Mouse (Mus musculus) kidney, embryonic 15.5 days (tissue): Measurements from ENCODE around the gene Tmem208. TPM values are rescaled to one million over a fixed set of nuclear protein-coding genes. Genes with fewer than 3 reads are reported as not detected.

ENCODE experiments used
- ATAC-seq: fragments of 200-750 bp; cut with Nextera tagmentation; replicated peaks from 2 replicates; pipeline ENCODE4 v1.8.0; 2017; ENCODE audit warnings: moderate TSS enrichment; ENCODE audit not compliant: low FRiP score
- H3K27ac ChIP-seq: fragments of 300-500 bp; sonication (generic); 2 replicates; pipeline ENCODE4 v1.5.1; 2015; ENCODE audit warnings: mild to moderate bottlenecking, inconsistent platforms
- H3K27me3 ChIP-seq: fragments of 300-500 bp; sonication (generic); 2 replicates; pipeline ENCODE4 v1.6.1; 2015; ENCODE audit warnings: inconsistent platforms
- H3K36me3 ChIP-seq: fragments of 300-500 bp; sonication (generic); 2 replicates; pipeline ENCODE4 v1.6.1; 2015; ENCODE audit warnings: inconsistent platforms
- H3K4me1 ChIP-seq: fragments of 300-500 bp; sonication (generic); 2 replicates; pipeline ENCODE4 v1.6.1; 2015; ENCODE audit warnings: inconsistent platforms
- H3K4me2 ChIP-seq: fragments of 300-500 bp; sonication (generic); 2 replicates; pipeline ENCODE4 v1.6.1; 2015; ENCODE audit warnings: moderate library complexity, mild to moderate bottlenecking, inconsistent platforms
- H3K4me3 ChIP-seq: fragments of 300-500 bp; sonication (generic); replicated peaks from 2 replicates; pipeline ENCODE4 v1.5.1; 2015; ENCODE audit warnings: mild to moderate bottlenecking, inconsistent platforms
- H3K9ac ChIP-seq: fragments of 300-500 bp; sonication (generic); 2 replicates; pipeline ENCODE4 v1.6.1; 2015; ENCODE audit warnings: mild to moderate bottlenecking, inconsistent platforms
- H3K9me3 ChIP-seq: fragments of 300-500 bp; sonication (generic); replicated peaks from 2 replicates; pipeline ENCODE4 v1.6.1; 2016; ENCODE audit warnings: inconsistent platforms
- WGBS: fragments of 180-500 bp; shearing (Covaris S2); methylation state at CpG from one replicate; pipeline ENCODE4 v1.1.7; 2015; ENCODE audit warnings: mixed read lengths; 5-methylcytosine and 5-hydroxymethylcytosine counted together
- polyA plus RNA-seq: library from polyadenylated mRNA; unstranded; fragments of >200 nt; fragmentation: Nextera tagmentation; extraction: Ambion mirVana; gene quantifications from 2 replicates; pipeline ENCODE4 v1.2.1, GENCODE M21; 2015

Gene Tmem208
- polyA plus RNA-seq, 1 experiment from 2014 or later = 119 TPM

DNA sequence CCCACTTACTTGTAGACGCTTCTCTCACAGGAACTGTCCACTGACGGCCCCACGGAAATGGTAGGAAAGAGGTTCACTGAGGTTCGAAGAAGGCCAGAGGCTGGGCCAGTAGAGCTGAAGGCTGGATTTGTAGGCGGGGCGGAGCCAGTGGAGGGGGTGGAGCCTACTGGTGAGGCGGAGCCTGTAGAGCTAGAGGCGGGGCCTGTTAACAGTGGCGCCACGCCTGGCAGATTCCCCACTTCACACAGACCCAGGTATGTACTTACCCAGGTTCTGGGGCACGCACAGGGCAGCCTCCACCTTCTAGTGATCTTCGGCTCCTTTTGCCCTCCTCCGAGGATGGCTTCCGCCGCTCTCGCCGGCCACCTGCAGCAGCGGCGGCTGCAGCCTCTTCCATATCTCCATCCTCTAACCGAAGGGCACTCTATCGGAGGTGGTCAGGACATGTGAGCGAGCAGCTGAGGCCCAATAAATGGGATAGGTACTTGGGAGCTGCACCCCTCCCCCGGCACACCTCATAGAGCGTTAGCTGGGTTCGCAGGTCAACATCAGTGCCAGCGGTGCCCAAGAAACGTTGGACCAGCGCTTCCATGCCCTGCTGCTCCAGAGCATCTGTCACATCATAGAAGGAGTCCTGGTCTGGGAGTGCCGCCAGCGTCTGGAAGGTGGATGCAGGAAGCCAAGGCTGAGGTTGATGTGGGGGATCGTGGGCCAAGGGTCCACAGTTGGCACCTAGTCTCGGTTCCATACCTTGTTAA is 10.4 kb downstream of the Tmem208 start:
- Histone ChIP-seq H3K27me3 (no peaks in the 10 kb centered on the region), H3K27ac (no peak overlapping the region), H3K9me3 (no peaks in the 10 kb centered on the region), H3K36me3 (peaks cover 68% of the 10 kb centered on the region), H3K4me3 (no peak overlapping the region), H3K4me1 (peaks cover 23% of the 10 kb centered on the region), H3K4me2 (no peak overlapping the region), H3K9ac (no peak overlapping the region)
- WGBS = 61% methylated on average over 32 of the region's 32 CpGs
- ATAC-seq = no peak; the same call in 1 of the 2 replicates

DNA sequence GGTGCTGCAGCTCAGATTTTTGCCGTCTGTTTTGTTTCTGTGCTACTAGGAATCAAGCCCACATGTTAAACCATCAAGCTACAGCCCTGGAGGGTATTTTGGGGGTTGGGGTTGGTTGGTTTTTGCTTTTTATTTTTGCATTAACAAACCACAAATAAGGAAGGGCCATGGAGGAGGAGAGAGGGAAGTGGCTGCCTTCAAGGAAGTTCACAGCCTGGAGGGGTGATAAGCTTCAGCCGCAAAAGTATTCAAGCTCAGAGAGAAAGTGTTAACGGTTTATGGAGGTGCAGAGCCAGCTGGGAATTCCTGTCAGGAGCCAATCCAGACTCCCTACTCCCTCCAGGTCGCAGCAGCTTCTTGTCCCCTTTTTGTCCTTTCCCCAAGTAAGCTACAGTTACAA is 12.8 kb downstream of the Tmem208 start:
- 34% methylated on average over 4 of the region's 4 CpGs for WGBS
- H3K4me1 ChIP-seq = peaks cover 36% of the 10 kb centered on the region
- H3K4me3 ChIP-seq = no peak overlapping the region
- no peak for ATAC-seq
- no peak overlapping the region for H3K27ac ChIP-seq
- no peak overlapping the region for H3K4me2 ChIP-seq
- H3K27me3 ChIP-seq = no peaks in the 10 kb centered on the region
- peaks cover 44% of the 10 kb centered on the region for H3K36me3 ChIP-seq
- no peak overlapping the region for H3K9ac ChIP-seq
- H3K9me3 ChIP-seq = no peaks in the 10 kb centered on the region

DNA sequence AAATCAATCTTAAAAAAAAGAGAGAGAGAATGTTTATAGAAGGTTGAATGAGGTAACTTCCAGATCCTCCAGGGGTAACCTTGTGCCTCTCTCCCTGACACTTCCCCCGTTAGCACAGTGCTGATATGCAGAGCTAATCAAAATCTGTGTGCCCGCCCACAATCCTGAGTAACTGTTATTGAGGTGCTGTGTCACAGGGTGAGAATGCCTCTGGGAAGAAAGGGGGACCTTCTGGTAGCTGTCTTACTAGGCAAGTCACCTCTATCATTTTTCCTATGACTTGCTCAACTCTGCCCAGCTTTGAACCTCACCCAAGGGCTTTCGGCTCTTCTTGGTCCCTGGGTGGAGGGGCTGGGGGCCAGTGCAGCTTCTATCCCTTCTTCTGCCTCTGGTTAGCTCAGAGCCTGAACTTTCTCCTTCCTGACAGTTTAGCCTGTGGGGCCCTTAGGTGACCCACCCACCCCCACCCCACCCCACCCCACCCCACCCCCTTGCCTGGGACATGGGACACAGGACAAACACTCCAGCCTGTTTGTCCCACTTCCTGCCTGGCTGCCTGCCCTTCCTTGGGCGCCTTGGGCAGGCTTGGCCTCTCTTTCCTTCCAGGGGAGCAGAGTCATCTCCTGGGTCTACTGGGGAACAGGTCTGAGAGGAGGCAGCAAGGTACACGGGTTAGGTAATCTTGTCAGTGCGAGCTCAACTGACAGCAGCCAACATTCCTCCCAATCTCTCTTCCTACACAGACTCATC is 13.9 kb downstream of the Tmem208 start:
- no peak overlapping the region for H3K9ac ChIP-seq
- H3K36me3 ChIP-seq = peaks cover 33% of the 10 kb centered on the region
- no peaks in the 10 kb centered on the region for H3K9me3 ChIP-seq
- 69% methylated on average over 6 of the region's 6 CpGs for WGBS
- H3K4me1 ChIP-seq = peaks cover 47% of the 10 kb centered on the region
- ATAC-seq = no peak
- no peak overlapping the region for H3K27ac ChIP-seq
- H3K4me3 ChIP-seq = no peak overlapping the region
- no peaks in the 10 kb centered on the region for H3K27me3 ChIP-seq
- no peak overlapping the region for H3K4me2 ChIP-seq

DNA sequence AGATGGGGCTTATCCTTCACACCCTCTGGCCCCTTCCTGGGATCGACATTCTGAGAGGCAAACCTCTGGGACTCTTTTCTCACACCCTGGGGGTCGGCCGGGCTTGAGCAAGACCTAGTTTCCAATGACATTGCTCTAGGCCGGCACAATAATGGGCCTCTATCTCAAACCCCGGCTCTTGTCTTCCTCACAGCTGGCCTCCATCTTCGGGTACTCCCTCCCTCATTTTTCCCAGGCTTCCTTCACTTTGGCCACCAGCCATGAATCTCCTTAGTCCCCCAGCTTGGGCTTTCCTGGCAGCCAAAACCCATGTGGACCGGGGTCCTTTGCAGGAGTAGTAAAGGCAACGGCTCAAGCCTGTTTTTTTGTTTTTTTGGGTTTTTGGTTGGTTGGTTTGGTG is 15.2 kb downstream of the Tmem208 start:
- H3K9ac ChIP-seq = no peak overlapping the region
- H3K4me3 ChIP-seq = no peak overlapping the region
- ATAC-seq = no peak
- 0 out of 2 replicates have a peak overlapping the region, but pooled peaks have one; percentile 5 for H3K4me2 ChIP-seq
- WGBS = 39% methylated on average over 8 of the region's 8 CpGs
- H3K4me1 ChIP-seq = peaks cover 60% of the 10 kb centered on the region
- no peaks in the 10 kb centered on the region for H3K9me3 ChIP-seq
- peaks cover 20% of the 10 kb centered on the region for H3K36me3 ChIP-seq
- peak overlapping the region; percentile 65 for H3K27ac ChIP-seq
- no peaks in the 10 kb centered on the region for H3K27me3 ChIP-seq

DNA sequence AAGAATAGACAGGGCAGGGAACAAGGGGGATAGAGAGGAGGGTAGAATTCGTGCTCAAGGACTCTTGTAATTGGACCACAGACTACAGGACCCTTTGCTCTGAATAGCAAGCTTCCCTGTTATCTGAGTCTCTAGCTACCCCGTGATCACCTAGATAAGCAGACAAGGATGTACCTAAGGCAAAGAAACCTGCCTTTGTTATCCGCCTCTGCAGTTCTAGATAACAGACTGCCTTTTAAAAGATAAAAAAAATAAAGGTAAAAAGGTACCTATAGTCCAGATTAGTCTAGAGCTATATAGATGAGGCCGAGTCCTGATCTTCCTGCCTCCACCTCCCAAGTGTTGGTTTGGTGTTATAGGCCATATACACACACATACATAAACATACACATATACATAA is 16.6 kb downstream of the Tmem208 start:
- no peak for ATAC-seq
- Histone ChIP-seq H3K9me3 (no peaks in the 10 kb centered on the region), H3K27me3 (no peaks in the 10 kb centered on the region), H3K27ac (0 out of 2 replicates have a peak overlapping the region, but pooled peaks have one; percentile 19), H3K36me3 (peaks cover 6% of the 10 kb centered on the region), H3K9ac (no peak overlapping the region), H3K4me3 (no peak overlapping the region), H3K4me1 (peaks cover 69% of the 10 kb centered on the region), H3K4me2 (no peak overlapping the region)
- 77% methylated on average over 4 of the region's 4 CpGs for WGBS

DNA sequence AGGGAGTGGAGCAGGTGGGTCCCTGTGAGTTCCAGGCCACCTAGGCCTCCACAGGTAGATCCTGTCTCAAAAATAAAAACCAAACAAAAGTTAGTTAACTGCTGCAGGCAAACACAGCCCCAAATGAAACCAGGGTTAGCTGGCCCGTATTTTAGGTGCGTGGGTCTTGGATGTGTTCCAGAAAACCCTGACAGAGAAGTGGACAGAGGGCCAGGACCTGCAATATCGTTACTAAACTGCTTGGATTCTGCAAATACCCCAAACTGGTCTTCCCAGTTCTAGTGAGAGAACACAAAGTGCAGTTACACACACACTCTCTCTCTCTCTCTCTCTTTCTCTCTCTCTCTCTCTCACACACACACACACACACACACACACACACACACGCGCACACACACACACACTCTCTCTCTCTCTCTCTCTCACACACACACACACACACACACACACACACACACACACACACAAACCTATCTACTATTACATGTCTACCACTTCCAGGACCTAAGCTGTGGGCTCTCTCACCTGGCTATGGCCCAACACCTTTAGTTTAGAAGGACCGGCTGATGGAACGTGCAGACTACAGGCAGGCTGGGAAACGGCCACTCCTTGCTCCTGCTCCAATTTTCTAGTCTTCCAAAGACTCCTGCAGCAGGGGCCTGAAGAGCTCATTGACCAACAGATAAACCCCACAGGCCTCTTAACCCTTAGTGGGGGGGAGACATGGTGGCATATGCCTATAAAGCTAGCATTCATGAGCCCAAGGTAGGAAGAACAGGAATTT is 17.8 kb downstream of the Tmem208 start:
- Histone ChIP-seq H3K4me1 (peaks cover 72% of the 10 kb centered on the region), H3K4me3 (no peak overlapping the region)
- ATAC-seq = no peak

DNA sequence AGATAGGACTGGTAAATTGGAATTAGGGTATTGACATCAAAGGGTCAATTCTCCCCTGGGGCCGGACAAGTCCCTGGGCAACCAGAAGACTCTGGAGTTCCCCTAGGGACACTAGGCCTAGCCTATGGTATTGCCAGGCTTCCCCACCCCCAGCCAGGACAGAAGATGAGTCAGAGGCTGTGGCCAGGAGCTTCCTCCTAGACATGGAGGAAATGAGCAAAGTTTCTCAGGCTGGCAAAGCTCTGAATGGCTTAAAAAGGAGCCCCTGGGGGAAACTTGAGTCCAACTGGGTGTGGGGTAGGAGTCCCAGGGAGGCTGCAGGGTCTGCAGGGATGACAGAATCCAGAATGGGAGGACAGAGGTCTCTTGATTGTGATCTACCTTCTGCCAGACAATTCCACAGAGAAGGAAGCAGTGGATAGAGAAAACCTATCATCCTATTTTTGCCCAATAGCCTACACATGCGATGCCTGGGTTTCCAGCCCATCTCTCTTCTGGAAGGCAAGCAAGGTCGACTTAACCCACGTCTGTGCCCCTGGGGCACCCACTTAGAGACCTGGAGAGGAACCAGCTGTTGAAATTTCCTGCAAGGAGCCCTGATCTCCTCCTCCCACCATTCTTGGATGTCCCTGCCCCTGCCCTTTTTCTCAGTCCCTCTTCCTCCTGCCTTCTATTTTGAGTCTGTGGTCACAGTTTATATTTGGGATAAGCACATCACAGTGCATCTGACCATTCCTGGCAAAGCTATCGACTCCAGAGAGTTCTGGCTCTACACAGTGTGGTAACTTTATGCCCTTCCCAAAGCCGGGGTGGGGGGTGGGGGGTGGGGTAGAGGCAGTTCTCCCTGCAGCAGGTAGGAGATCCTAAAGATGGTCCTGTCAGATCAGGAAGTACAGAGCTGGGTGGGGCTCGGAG is 19.2 kb downstream of the Tmem208 start:
- Histone ChIP-seq H3K27me3 (peaks cover 14% of the 10 kb centered on the region), H3K27ac (peak overlapping the region; percentile 95), H3K36me3 (no peaks in the 10 kb centered on the region), H3K4me3 (peak overlapping the region; percentile 84; the same call in 1 of the 2 replicates), H3K4me2 (peak overlapping the region; percentile 96), H3K9me3 (no peaks in the 10 kb centered on the region), H3K9ac (no peak overlapping the region), H3K4me1 (peaks cover 80% of the 10 kb centered on the region)
- ATAC-seq = no peak
- 43% methylated on average over 7 of the region's 7 CpGs for WGBS

More for the DNA sequence above, 17.8 kb downstream of the Tmem208 start:
- Histone ChIP-seq H3K36me3 (no peaks in the 10 kb centered on the region; the same call in 1 of the 2 replicates), H3K9ac (no peak overlapping the region), H3K4me2 (no peak overlapping the region), H3K27me3 (peaks cover 3% of the 10 kb centered on the region; the same call in 1 of the 2 replicates), H3K27ac (0 out of 2 replicates have a peak overlapping the region, but pooled peaks have one; percentile 34), H3K9me3 (no peaks in the 10 kb centered on the region)
- WGBS = 62% methylated on average over 8 of the region's 8 CpGs

DNA sequence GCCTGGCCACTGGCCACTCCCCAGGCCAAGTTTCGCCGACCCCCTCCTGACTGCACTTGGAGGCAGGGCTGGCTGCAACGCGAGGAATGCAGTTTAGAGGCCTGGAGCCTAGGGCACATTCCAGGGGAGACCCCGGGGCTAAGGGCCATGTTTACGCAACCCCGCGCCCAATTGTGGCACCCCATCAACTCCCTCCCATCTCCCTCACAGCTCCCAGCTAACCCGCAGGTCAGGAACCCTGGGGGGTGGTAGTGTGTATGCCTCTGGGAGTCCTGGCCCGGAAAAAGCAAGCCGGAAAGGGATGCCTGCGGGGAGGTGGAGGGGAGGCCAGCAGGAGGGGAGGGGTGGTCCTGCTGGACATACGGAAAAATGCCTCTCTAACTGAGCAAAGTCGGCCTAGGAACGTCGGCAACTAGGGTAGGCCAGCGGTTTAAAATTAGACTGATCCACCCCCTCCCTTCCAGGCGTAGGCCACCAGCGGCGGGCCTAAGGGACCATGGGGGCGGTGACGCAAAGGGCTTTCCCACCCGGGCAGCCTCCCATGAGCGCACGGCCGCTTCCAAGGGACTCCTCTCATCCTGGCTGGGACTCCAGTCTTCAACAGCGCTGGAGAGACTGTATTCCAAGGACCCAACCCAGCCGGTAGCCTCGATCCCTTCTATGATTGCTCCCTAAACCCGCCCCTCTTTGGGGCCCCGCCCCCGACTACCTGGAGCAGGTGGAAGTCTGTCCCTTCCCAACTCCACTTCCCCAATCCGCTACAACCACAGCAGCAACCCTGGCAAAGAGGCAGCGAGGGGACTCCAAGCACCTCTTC is 20.7 kb downstream of the Tmem208 start:
- Histone ChIP-seq H3K9ac (peak overlapping the region; percentile 69), H3K27me3 (peaks cover 24% of the 10 kb centered on the region), H3K36me3 (no peaks in the 10 kb centered on the region), H3K4me3 (peak overlapping the region; percentile 84), H3K4me2 (peak overlapping the region; percentile 96), H3K27ac (peak overlapping the region; percentile 95), H3K4me1 (peaks cover 72% of the 10 kb centered on the region), H3K9me3 (no peaks in the 10 kb centered on the region)
- ATAC-seq = peak; percentile 46
- under 1% methylated on average over 34 of the region's 34 CpGs for WGBS

DNA sequence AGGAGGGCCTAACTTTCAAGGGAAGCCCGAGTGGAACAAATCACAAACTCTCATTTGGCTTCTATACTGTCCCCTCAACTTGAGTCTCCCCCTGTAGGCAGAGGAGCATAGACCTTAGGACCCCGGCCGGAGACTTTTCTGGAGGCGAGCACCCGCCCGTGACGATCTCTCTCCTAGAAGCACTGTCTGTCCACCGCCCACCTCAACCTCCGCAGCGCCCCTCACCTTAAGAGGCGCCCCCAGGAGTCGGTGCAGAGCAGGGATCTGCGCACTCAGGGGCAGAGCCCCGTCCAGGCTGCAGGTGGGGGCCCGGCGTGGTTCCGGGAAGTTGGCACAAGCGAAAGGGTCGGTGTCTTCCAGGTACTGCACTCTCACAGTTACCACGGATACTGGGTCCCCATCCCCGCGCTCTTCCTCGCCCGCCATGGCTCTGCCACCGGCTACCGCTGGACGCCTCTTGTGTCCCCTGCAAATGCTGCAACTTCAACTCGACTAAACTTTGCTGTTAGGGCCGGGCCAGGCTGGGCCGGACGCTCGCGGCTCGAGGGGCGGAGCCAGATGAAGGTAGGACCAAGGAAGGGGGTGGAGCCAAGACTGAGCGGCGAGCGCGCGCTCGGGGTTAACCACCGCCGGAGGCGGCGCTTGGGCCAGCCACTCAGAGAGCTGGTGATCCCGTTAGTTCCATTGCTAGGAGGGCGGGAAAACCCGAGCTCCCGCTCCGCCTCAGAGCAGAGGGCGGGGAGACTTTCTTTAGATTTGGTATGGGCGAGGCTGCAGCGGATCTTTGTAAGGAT is 21.5 kb downstream of the Tmem208 start, which contains the start of gene Fhod1:
Fhod1 (minus strand) TSS at position 526 of the 794 bp plus-strand sequence.
- Histone ChIP-seq H3K4me2 (peak within 1 kb of the TSS; percentile 96), H3K36me3 (no peaks in the 10 kb centered on the region), H3K27me3 (peaks cover 24% of the 10 kb centered on the region), H3K4me3 (peak within 1 kb of the TSS; percentile 84), H3K9me3 (no peaks in the 10 kb centered on the region), H3K9ac (peak within 1 kb of the TSS; percentile 69), H3K27ac (peak within 1 kb of the TSS; percentile 95), H3K4me1 (peaks cover 65% of the 10 kb centered on the region)
- under 1% methylated on average over 53 of the region's 53 CpGs for WGBS
- peak; percentile 91 for ATAC-seq
